Comparison of ENCODE assay signal across 9 mouse cellular contexts in the genomic region with DNA sequence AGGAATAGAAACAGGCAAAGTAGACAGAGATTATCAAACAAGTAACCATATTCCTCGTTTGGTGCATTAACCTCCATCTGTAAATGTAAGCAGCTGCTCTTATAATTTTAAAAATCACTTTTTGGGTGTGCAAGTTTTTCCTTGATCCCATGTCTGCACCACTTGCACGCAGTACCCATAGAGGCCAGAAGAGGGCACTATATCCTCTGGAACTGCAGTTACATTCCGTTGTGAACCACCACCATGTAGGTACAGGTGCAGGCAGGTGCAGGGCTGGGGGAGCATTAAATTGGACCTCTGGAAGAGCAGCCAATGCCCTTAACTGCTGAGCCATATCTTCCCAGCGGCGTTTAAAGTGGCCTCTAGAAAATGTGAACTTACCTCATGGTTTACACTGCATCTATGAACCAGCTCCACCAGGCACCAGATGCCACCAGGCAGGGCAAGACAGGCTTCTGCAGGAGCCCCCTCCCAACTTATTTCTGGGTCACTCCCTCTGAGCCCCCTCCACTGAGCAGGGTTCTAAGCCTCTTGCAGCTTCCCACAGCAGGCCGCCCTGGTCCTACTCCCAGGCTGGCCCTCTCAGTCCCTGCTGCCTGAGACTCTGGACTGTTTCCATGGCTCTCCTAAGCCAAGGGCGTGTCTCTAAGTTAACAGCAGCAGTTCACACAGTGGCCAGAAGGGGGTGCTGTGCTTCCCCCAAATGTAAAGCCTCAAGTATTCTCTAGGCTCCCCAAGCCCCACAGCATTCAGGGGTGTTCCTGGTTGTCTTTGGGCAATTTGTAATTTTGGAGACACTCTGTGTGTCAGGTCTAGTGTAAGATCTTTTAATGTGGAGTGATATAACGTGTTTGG. TPM values are rescaled to one million over a fixed set of nuclear protein-coding genes. Genes with fewer than 3 reads are reported as not detected.
DNase-seq lines count a peak whose midpoint lies in the region; ATAC-seq and TF ChIP-seq lines count a peak whose summit lies in the region.
"Had no signal": no experiment of that assay in that cellular context is flagged by ENCODE, and none has a peak within 500 bp of the region (broad histone marks: within the 10 kb centered on the region; RNA-seq: fewer than 3 reads in every experiment).

No protein-coding gene starts in this region.

- ATAC-seq in forebrain, embryonic 14.5 days: no peak
- no peak for ATAC-seq in forebrain, embryonic 13.5 days

- H3K27ac ChIP-seq in forebrain, embryonic 14.5 days (ENCODE audit: low read depth, low read length): no peak overlapping the region
- H3K27ac ChIP-seq in forebrain, embryonic 13.5 days: no peak overlapping the region
- no peak overlapping the region for H3K27ac ChIP-seq in testis, adult 2 months (ENCODE audit: control insufficient read depth, insufficient read depth, low read depth, low read length)
- H3K27ac ChIP-seq: limb, embryonic 12.5 days had no signal

- no peak overlapping the region for H3K4me2 ChIP-seq in forebrain, embryonic 14.5 days (ENCODE audit: low read length)
- H3K4me2 ChIP-seq in forebrain, embryonic 13.5 days: no peak overlapping the region
- H3K4me2 ChIP-seq: limb, embryonic 12.5 days had no signal

- TF ChIP-seq POLR2A in testis, adult 2 months (IDR thresholded peaks at IDR 0.05; ENCODE audit: control insufficient read depth, low read depth, low read length): no peak

- H3K4me3 ChIP-seq in forebrain, embryonic 14.5 days (ENCODE audit: low read depth, low read length): no peak overlapping the region
- H3K4me3 ChIP-seq in forebrain, embryonic 13.5 days: no peak overlapping the region
- H3K4me3 ChIP-seq in testis, adult 2 months (ENCODE audit: control insufficient read depth, low read depth, low read length): no peak overlapping the region
- H3K4me3 ChIP-seq: limb, embryonic 12.5 days had no signal

- H3K27me3 ChIP-seq in forebrain, embryonic 14.5 days (replicated peaks; ENCODE audit: control insufficient read depth, insufficient read depth, low read length): no peaks in the 10 kb centered on the region
- H3K27me3 ChIP-seq in forebrain, embryonic 13.5 days: no peaks in the 10 kb centered on the region
- no peaks in the 10 kb centered on the region for H3K27me3 ChIP-seq in testis, adult 2 months (ENCODE audit: control insufficient read depth, insufficient read depth, low read length)

- H3K9ac ChIP-seq in forebrain, embryonic 14.5 days (ENCODE audit: low read length): no peak overlapping the region
- H3K9ac ChIP-seq in forebrain, embryonic 13.5 days: no peak overlapping the region
- H3K9ac ChIP-seq: limb, embryonic 12.5 days had no signal

- peak; percentile 53 for DNase-seq in forebrain, embryonic 14.5 days (ENCODE audit: low spot score)
- DNase-seq in right cerebral cortex, adult 2 months (ENCODE audit: low spot score in 2 of 2): peak; percentile 46 to 54
- DNase-seq in right cerebral cortex, postnatal 25 days: no peak
- peak; percentile 22 for DNase-seq in cerebellum, adult 11-12 months
- DNase-seq in hindlimb bud, embryonic 11.5 days (ENCODE audit: extremely low spot score, low read depth, low spot score): peak; percentile 10
- peak; percentile 45 for DNase-seq in lung, postnatal 10 days

- WGBS in forebrain, embryonic 14.5 days: 7% methylated on average over 8 of the region's 8 CpGs
- WGBS in forebrain, embryonic 13.5 days: 8% methylated on average over 8 of the region's 8 CpGs

- H3K9me3 ChIP-seq in forebrain, embryonic 14.5 days (replicated peaks; ENCODE audit: control insufficient read depth, low read length): no peaks in the 10 kb centered on the region
- H3K9me3 ChIP-seq in forebrain, embryonic 13.5 days (replicated peaks): no peaks in the 10 kb centered on the region
- H3K9me3 ChIP-seq: limb, embryonic 12.5 days had no signal

- TF ChIP-seq CTCF in testis, adult 2 months (IDR thresholded peaks at IDR 0.05; ENCODE audit: control insufficient read depth, insufficient read depth, insufficient replicate concordance, low read depth, low read length): peak; percentile 82

- H3K4me1 ChIP-seq in forebrain, embryonic 14.5 days (ENCODE audit: control insufficient read depth, insufficient read depth, low read length): peaks cover 8% of the 10 kb centered on the region
- H3K4me1 ChIP-seq in forebrain, embryonic 13.5 days: peaks cover 13% of the 10 kb centered on the region
- H3K4me1 ChIP-seq in testis, adult 2 months (ENCODE audit: control insufficient read depth, insufficient read depth, low read length): peaks cover 5% of the 10 kb centered on the region
- H3K4me1 ChIP-seq: limb, embryonic 12.5 days had no signal

- no peaks in the 10 kb centered on the region for H3K36me3 ChIP-seq in forebrain, embryonic 14.5 days (ENCODE audit: control insufficient read depth, insufficient read depth, low read length)
- no peaks in the 10 kb centered on the region for H3K36me3 ChIP-seq in forebrain, embryonic 13.5 days (ENCODE audit: poor library complexity, severe bottlenecking)
- H3K36me3 ChIP-seq in testis, adult 2 months (ENCODE audit: control insufficient read depth, insufficient read depth, low read length): no peaks in the 10 kb centered on the region
- H3K36me3 ChIP-seq: limb, embryonic 12.5 days had no signal

RNA-seq across cellular contexts. Expression of a gene that starts 10.2 kb away (rescaled TPM):
- not detected in 2 replicates for polyA plus RNA-seq in forebrain, embryonic 14.5 days (2014; fragmentation: Nextera tagmentation; extraction: Ambion mirVana)
- not detected in 2 replicates for polyA plus RNA-seq in forebrain, embryonic 13.5 days (2015; fragmentation: Nextera tagmentation; extraction: Ambion mirVana)
- not detected in 2 replicates for polyA plus RNA-seq in testis, adult 2 months (2012; rRNA removed)
- polyA plus RNA-seq: limb, embryonic 12.5 days had no signal

RNA-seq across cellular contexts. Expression of a gene that starts 24.3 kb away (rescaled TPM):
- polyA plus RNA-seq in forebrain, embryonic 14.5 days (2014; fragmentation: Nextera tagmentation; extraction: Ambion mirVana): not detected in 2 replicates
- not detected in 2 replicates for polyA plus RNA-seq in forebrain, embryonic 13.5 days (2015; fragmentation: Nextera tagmentation; extraction: Ambion mirVana)
- 0.06 TPM in 1 of 2 replicates, not detected in the other for polyA plus RNA-seq in testis, adult 2 months (2012; rRNA removed)
- polyA plus RNA-seq: limb, embryonic 12.5 days had no signal

RNA-seq across cellular contexts. Expression of a gene that starts 24.6 kb away (rescaled TPM):
- polyA plus RNA-seq in forebrain, embryonic 14.5 days (2014; fragmentation: Nextera tagmentation; extraction: Ambion mirVana): 0.38 and 0.45 TPM in 2 replicates
- polyA plus RNA-seq in forebrain, embryonic 13.5 days (2015; fragmentation: Nextera tagmentation; extraction: Ambion mirVana): 0.26 and 0.60 TPM in 2 replicates
- polyA plus RNA-seq in testis, adult 2 months (2012; rRNA removed): 0.09 and 0.32 TPM in 2 replicates

RNA-seq across cellular contexts. Expression of a gene that starts 41.6 kb away (rescaled TPM):
- 0.13 TPM in 1 of 2 replicates, not detected in the other for polyA plus RNA-seq in forebrain, embryonic 14.5 days (2014; fragmentation: Nextera tagmentation; extraction: Ambion mirVana)
- not detected in 2 replicates for polyA plus RNA-seq in forebrain, embryonic 13.5 days (2015; fragmentation: Nextera tagmentation; extraction: Ambion mirVana)
- polyA plus RNA-seq in testis, adult 2 months (2012; rRNA removed): 0.07 TPM in 1 of 2 replicates, not detected in the other
- polyA plus RNA-seq: limb, embryonic 12.5 days had no signal

RNA-seq across cellular contexts. Expression of a gene that starts 50.5 kb away (rescaled TPM):
- not detected in 2 replicates for polyA plus RNA-seq in forebrain, embryonic 14.5 days (2014; fragmentation: Nextera tagmentation; extraction: Ambion mirVana)
- polyA plus RNA-seq in forebrain, embryonic 13.5 days (2015; fragmentation: Nextera tagmentation; extraction: Ambion mirVana): 0.12 TPM in 1 of 2 replicates, not detected in the other
- 0.24 TPM in 1 of 2 replicates, not detected in the other for polyA plus RNA-seq in testis, adult 2 months (2012; rRNA removed)
